Mouse (Mus musculus) stomach, embryonic 15.5 days (tissue): ENCODE results near the gene Tbx6. TPM values are rescaled to one million over a fixed set of nuclear protein-coding genes. Genes with fewer than 3 reads are reported as not detected.

Experiments used
- ATAC-seq: fragments of 200-750 bp; cut with Nextera tagmentation; 2 replicates; pipeline ENCODE4 v1.8.0; 2017; ENCODE audit warnings: low read depth, moderate number of reproducible peaks, moderate TSS enrichment; ENCODE audit not compliant: insufficient read depth, low FRiP score
- H3K27ac ChIP-seq: fragments of 300-500 bp; sonication (generic); 2 replicates; pipeline ENCODE4 v1.5.1; 2015; ENCODE audit warnings: mild to moderate bottlenecking, inconsistent platforms
- H3K27me3 ChIP-seq: fragments of 300-500 bp; sonication (generic); replicated peaks from 2 replicates; pipeline ENCODE4 v1.6.1; 2015; ENCODE audit warnings: inconsistent platforms
- H3K36me3 ChIP-seq: fragments of 300-500 bp; sonication (generic); 2 replicates; pipeline ENCODE4 v1.6.1; 2015; ENCODE audit warnings: inconsistent platforms
- H3K4me1 ChIP-seq: fragments of 300-500 bp; sonication (generic); 2 replicates; pipeline ENCODE4 v1.6.1; 2015; ENCODE audit warnings: inconsistent platforms
- H3K4me2 ChIP-seq: fragments of 300-500 bp; sonication (generic); 2 replicates; pipeline ENCODE4 v1.6.1; 2015; ENCODE audit warnings: mild to moderate bottlenecking, inconsistent platforms
- H3K4me3 ChIP-seq: fragments of 300-500 bp; sonication (generic); replicated peaks from 2 replicates; pipeline ENCODE4 v1.5.1; 2015; ENCODE audit warnings: inconsistent platforms
- H3K9ac ChIP-seq: fragments of 300-500 bp; sonication (generic); 2 replicates; pipeline ENCODE4 v1.6.1; 2015; ENCODE audit warnings: inconsistent platforms
- H3K9me3 ChIP-seq: fragments of 300-500 bp; sonication (generic); 2 replicates; pipeline ENCODE4 v1.6.1; 2016; ENCODE audit warnings: inconsistent platforms
- WGBS: fragments of 180-500 bp; shearing (Covaris S2); methylation state at CpG from one replicate; pipeline ENCODE4 v1.1.7; 2015; 5-methylcytosine and 5-hydroxymethylcytosine counted together
- polyA plus RNA-seq: library from polyadenylated mRNA; unstranded; fragments of >200 nt; fragmentation: Nextera tagmentation; extraction: Ambion mirVana; gene quantifications from 2 replicates; pipeline ENCODE4 v1.2.1, GENCODE M21; 2015

Gene Tbx6
- polyA plus RNA-seq, 1 experiment from 2014 or later = 0.46 TPM

DNA sequence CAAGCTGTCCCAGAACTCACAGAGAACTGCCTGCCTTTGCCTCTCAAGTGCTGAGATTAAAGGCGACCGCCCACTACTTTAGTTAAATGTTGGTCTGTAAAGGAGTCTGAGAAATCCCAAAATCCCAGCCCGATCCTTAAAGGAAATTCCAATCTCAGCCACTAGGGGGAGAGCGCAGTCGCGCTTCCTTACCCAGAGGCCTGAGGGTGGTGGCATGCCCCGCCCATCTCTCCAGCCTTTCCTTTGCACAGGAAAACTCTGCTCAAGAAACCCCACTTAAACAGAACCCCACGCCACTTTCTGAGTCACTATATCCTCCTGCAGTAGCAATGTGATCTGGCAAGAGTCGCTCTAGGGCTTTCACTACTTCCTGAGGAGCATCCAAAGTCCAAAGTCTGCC is 26.4 kb upstream of the Tbx6 start:
- H3K4me2 ChIP-seq = peak overlapping the region; percentile 23; the same call in 1 of the 2 replicates
- no peaks in the 10 kb centered on the region for H3K27me3 ChIP-seq
- no peak overlapping the region for H3K27ac ChIP-seq
- no peaks in the 10 kb centered on the region for H3K36me3 ChIP-seq
- H3K9ac ChIP-seq = no peak overlapping the region
- peaks cover 6% of the 10 kb centered on the region; the same call in 1 of the 2 replicates for H3K4me1 ChIP-seq
- ATAC-seq = peak; percentile 53
- WGBS = 1% methylated on average over 9 of the region's 9 CpGs
- no peak overlapping the region for H3K4me3 ChIP-seq
- no peaks in the 10 kb centered on the region for H3K9me3 ChIP-seq

DNA sequence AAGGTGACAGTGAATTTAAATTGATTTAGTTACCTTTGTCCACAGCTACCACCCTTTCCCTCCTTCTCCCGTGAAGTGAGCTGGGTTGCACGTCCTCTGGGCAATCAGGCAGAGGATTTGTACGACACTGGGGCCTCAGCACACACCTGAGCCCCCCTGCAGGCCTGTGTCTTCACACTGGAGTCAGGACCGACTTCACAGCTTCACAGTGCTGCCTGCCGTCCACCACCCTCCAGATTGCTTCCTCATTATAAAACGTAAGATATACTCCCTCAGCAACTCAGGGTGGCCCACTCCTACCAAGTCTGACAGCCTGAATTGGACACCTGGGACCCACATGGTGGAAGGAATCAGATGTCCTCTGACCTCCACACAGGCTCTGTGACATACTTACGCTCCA is 22.7 kb upstream of the Tbx6 start:
- 79% methylated on average over 7 of the region's 7 CpGs for WGBS
- peaks cover 13% of the 10 kb centered on the region for H3K36me3 ChIP-seq
- H3K4me2 ChIP-seq = no peak overlapping the region
- H3K9ac ChIP-seq = no peak overlapping the region
- H3K27me3 ChIP-seq = no peaks in the 10 kb centered on the region
- no peak for ATAC-seq
- no peak overlapping the region for H3K27ac ChIP-seq
- H3K9me3 ChIP-seq = no peaks in the 10 kb centered on the region
- no peak overlapping the region for H3K4me3 ChIP-seq
- peaks cover 35% of the 10 kb centered on the region for H3K4me1 ChIP-seq

DNA sequence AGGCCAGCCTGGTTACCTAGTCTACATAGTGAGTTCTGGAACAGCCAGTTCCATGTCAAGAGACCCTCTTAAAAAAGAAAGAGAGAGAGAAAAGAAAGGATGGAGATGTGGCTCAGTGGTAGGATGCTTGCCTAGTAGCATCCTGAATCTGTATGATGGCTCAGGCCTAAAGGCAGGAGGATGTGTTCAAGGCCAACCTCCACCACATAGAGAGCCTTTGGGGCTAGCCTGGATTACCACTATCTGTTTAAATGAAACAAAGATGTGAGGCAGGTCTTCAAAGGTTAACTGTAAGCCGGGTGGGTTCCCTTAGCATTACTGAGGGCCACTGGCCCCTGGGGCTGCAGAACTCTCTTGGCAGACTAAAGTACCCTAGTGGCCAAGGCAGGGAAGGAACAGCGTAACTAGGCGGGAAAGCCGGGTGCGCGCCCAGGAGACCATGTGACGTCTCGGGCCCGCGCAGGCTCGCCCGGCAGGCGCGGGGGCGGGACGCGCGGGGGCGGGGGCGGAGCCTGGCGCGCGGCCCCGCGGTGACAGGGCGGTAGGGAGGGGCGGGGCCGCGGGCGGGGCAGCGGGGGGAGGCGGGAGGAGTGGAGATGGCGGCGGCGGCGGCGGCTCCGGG is 22.1 kb upstream of the Tbx6 start, which contains the start of gene Mapk3:
Gene Mapk3, plus strand, starts transcription at position 552 of the 622 bp plus-strand sequence.
- whole genome bisulfite sequencing = under 1% methylated on average over 36 of the region's 38 CpGs
- H3K27ac ChIP-seq = peak within 1 kb of the TSS; percentile 97
- ATAC-seq = peak; percentile 63
- H3K27me3 ChIP-seq = no peaks in the 10 kb centered on the region
- H3K9ac ChIP-seq = peak within 1 kb of the TSS; percentile 68
- peak within 1 kb of the TSS; percentile 88 for H3K4me2 ChIP-seq
- H3K4me1 ChIP-seq = peaks cover 35% of the 10 kb centered on the region
- peak within 1 kb of the TSS; percentile 85 for H3K4me3 ChIP-seq
- H3K36me3 ChIP-seq = peaks cover 19% of the 10 kb centered on the region
- no peaks in the 10 kb centered on the region for H3K9me3 ChIP-seq

DNA sequence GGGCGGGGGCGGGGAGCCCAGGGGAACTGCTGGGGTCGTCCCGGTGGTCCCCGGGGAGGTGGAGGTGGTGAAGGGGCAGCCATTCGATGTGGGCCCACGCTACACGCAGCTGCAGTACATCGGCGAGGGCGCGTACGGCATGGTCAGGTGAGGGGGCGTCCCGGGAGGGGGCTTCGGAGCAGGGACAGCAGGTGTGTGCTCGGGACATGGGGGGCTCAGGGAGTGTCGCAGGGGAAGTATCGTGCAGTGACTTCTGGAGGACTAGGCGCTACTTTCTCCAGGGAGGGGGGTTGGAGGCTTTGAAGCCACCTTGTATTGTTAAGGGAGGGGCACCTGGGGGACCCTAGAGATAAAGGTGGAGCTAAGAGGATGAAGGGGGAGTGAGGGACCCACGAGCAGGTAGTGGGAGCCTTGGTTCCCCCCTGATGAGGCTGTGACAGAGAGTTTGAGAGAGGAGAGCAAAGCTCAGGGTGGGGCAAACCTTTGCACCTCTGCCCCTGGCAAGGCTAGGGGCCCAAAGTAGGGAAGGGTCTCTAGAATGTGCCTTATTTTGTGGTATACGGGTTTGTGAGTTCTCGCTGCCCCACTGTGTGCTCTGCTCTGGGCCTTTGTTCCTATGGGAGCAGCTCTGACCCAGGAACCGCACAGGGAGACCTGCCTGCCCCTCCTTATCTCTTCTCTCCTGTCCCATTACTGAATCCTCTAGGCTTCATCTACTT is 21.5 kb upstream of the Tbx6 start:
- Histone ChIP-seq H3K9me3 (no peaks in the 10 kb centered on the region), H3K9ac (peak overlapping the region; percentile 68), H3K4me2 (peak overlapping the region; percentile 88), H3K4me1 (peaks cover 39% of the 10 kb centered on the region), H3K27me3 (no peaks in the 10 kb centered on the region), H3K27ac (peak overlapping the region; percentile 97), H3K36me3 (peaks cover 26% of the 10 kb centered on the region), H3K4me3 (peak overlapping the region; percentile 85)
- under 1% methylated on average over 23 of the region's 24 CpGs for WGBS
- ATAC-seq = 0 out of 2 replicates have a peak, but pooled peaks have one; percentile 11

DNA sequence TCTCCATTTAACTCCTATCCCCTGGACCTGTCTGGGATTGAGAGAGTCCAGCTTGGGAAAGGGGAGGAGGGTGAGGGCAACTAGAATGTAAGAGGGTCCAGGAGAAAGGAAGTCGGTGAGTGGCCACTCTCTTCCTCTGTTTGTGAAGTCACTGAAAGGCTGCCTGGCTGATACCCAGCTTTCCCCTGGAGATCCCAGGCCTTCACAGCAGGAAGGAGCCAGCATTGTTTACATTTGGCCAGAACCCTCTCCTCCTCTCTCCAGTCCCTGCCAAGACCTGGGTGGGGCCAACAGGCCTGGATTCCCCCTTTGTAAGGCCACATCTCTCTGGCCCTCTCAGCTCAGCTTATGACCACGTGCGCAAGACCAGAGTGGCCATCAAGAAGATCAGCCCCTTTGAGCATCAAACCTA is 20.9 kb upstream of the Tbx6 start:
- peak overlapping the region; percentile 85 for H3K4me3 ChIP-seq
- H3K36me3 ChIP-seq = peaks cover 31% of the 10 kb centered on the region
- H3K9me3 ChIP-seq = no peaks in the 10 kb centered on the region
- H3K27me3 ChIP-seq = no peaks in the 10 kb centered on the region
- H3K9ac ChIP-seq = peak overlapping the region; percentile 68
- peak overlapping the region; percentile 97 for H3K27ac ChIP-seq
- 11% methylated on average over 3 of the region's 3 CpGs for WGBS
- ATAC-seq = peak; percentile 67
- peak overlapping the region; percentile 88 for H3K4me2 ChIP-seq
- H3K4me1 ChIP-seq = peaks cover 37% of the 10 kb centered on the region

DNA sequence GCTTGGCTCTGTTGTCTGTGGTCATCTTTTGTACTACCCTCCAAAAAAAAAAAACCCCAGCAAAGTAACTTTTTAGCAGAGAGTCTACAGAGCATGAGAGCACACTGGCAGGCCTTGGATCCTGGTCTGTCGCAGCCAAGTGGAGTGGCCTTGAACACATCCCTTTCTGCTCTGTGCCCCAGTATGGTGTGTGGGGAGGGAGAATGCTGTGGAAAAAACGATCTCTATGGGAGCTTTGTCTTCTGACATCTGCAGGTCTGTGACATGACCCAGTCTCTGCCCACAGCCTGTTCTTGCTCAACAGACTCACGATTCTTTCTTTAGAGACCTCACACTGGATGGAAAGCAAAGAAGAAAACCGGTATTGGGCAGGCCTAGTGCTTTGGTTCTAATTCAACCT is 20.3 kb upstream of the Tbx6 start:
- no peak for ATAC-seq
- peak overlapping the region; percentile 85 for H3K4me3 ChIP-seq
- 40% methylated on average over 4 of the region's 4 CpGs for WGBS
- H3K27me3 ChIP-seq = no peaks in the 10 kb centered on the region
- H3K4me2 ChIP-seq = peak overlapping the region; percentile 88
- H3K9me3 ChIP-seq = no peaks in the 10 kb centered on the region
- H3K27ac ChIP-seq = peak overlapping the region; percentile 97
- peaks cover 40% of the 10 kb centered on the region for H3K4me1 ChIP-seq
- 0 out of 2 replicates have a peak overlapping the region, but pooled peaks have one; percentile 6 for H3K9ac ChIP-seq
- H3K36me3 ChIP-seq = peaks cover 32% of the 10 kb centered on the region

DNA sequence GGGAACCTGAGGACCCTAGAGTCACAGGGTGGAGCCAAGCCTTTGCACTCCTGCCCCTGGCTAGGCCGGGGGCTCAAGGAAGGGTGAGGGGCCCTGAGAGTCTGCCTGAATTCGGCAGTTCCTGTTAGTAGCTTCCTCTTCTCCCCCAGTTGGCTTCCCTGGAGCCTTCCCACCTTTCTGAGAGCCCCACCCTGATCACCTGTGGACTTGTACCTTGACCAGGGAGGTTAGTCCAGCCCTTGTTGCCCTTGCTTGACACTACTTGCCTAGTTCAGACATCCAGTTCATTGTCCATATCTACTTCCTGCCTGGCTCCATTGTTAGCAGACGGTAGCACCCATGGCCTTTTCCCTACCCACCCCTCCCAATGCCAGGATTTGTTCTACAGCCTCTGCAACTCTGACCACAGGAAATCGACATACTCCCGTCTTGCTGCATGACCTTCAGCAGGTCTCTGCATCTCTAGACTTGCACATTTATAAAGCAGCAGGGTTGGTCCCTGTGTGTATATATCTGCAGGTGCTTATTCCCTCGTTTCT is 19.7 kb upstream of the Tbx6 start:
- H3K9ac ChIP-seq = no peak overlapping the region
- WGBS = 44% methylated on average over 6 of the region's 6 CpGs

DNA sequence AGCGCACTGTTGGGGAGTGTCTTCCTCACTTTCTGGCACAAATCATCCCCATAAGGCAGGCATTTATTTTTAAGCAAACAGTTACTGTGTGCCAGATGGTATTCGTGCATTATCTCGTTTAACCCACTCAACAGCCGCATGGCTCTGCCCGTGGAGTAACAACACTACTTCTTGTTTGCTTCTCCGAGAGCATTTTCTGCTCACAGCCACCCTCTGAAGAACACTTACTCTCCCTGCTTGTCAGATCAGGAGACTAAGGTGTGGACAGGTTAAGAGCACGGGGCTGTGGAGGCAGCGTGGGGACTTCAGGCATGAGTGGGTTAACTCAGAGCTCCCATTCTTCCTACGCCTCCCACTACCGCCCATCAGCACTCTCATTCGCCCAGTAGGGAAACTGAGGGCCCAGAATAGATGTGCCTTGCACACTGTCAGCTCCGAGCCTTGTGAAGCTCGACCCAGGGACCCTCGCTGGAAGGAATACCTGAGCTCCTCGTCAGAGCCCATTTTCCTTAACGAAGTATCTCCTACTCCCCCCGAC is 18.7 kb upstream of the Tbx6 start:
- H3K27ac ChIP-seq = peak overlapping the region; percentile 97; the same call in 1 of the 2 replicates
- no peak for ATAC-seq
- no peak overlapping the region for H3K4me3 ChIP-seq
- H3K4me1 ChIP-seq = peaks cover 40% of the 10 kb centered on the region
- H3K27me3 ChIP-seq = no peaks in the 10 kb centered on the region
- H3K4me2 ChIP-seq = no peak overlapping the region
- H3K36me3 ChIP-seq = peaks cover 47% of the 10 kb centered on the region
- H3K9ac ChIP-seq = no peak overlapping the region
- H3K9me3 ChIP-seq = no peaks in the 10 kb centered on the region
- WGBS = 48% methylated on average over 17 of the region's 17 CpGs

More for the DNA sequence above, 19.7 kb upstream of the Tbx6 start:
- Histone ChIP-seq H3K27ac (peak overlapping the region; percentile 97), H3K9me3 (no peaks in the 10 kb centered on the region), H3K4me2 (peak overlapping the region; percentile 88), H3K36me3 (peaks cover 38% of the 10 kb centered on the region), H3K4me1 (peaks cover 40% of the 10 kb centered on the region), H3K4me3 (0 out of 2 replicates have a peak overlapping the region, but pooled peaks have one; percentile 85), H3K27me3 (no peaks in the 10 kb centered on the region)
- no peak for ATAC-seq

DNA sequence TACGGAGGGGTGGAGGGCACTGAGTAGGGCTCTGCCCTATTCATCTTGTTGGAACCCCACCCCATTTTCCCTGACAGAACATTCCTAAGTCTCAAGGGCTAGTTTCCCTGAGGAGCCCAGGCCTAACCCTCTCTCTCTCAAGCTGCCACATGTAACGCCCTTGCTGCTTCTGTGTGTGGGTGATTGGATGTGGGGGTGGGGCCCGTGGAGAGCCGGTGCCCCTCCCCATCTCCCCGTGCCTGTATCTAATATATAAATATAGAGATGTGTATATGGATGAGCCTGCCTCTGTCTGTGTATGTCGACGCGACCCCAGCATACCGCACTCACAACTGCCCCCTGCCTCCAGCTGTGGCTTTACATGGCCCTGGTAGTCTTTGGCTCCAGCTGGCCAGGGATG is 15.7 kb upstream of the Tbx6 start:
- no peak for ATAC-seq
- no peak overlapping the region for H3K9ac ChIP-seq
- peaks cover 36% of the 10 kb centered on the region for H3K4me1 ChIP-seq
- no peak overlapping the region for H3K4me3 ChIP-seq
- H3K36me3 ChIP-seq = peaks cover 70% of the 10 kb centered on the region
- H3K27me3 ChIP-seq = no peaks in the 10 kb centered on the region
- no peak overlapping the region for H3K27ac ChIP-seq
- H3K9me3 ChIP-seq = no peaks in the 10 kb centered on the region
- WGBS = 71% methylated on average over 9 of the region's 9 CpGs
- no peak overlapping the region for H3K4me2 ChIP-seq

DNA sequence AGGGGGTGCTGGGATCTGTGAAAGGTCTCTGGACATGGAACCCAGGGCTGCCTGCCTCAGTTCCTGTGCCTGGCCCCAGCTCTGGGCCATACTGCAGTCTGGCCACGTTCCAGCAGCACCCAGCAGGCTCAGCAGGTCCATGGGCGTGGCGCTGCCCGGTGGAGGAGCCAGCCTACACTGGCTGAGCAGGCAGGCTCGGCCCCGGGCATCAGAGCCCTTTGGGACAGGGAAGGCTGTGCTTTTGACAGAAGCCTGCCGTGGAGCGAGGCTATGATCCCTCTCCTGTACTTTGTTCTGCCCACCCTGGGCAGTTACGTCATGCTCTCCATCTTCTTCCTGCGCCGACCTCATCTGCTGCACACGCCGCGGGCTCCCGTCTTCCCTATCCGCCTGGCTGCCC is 15.1 kb upstream of the Tbx6 start, which contains the start of gene Gdpd3:
Gene Gdpd3, plus strand, starts transcription at position 134 of the 400 bp plus-strand sequence.
- 0 out of 2 replicates have a peak, but pooled peaks have one; percentile 48 for ATAC-seq
- Histone ChIP-seq H3K9ac (no peak within 1 kb of the TSS), H3K27ac (no peak within 1 kb of the TSS), H3K4me1 (peaks cover 30% of the 10 kb centered on the region), H3K27me3 (no peaks in the 10 kb centered on the region), H3K9me3 (no peaks in the 10 kb centered on the region), H3K36me3 (peaks cover 70% of the 10 kb centered on the region), H3K4me3 (no peak within 1 kb of the TSS), H3K4me2 (no peak within 1 kb of the TSS)
- 89% methylated on average over 16 of the region's 16 CpGs for WGBS

DNA sequence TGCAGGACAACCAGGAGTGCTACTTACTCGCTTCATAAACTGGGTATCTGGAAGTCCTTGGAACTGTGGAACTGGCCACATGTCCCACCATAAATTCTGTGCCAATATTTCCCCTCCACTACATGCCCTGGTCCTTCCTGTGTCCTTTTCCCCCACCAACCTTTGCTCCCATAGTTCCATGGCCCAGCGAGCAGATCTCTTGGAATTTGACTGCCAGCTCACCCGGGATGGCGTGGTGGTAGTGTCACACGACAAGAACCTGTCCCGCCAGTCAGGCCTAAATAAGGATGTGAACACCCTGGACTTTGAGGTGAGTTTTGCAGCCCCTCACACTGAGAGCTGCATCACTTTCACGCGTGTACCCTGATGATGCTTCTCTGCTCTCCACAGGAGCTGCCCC is 14.3 kb upstream of the Tbx6 start:
- peaks cover 66% of the 10 kb centered on the region for H3K36me3 ChIP-seq
- H3K4me3 ChIP-seq = no peak overlapping the region
- H3K9me3 ChIP-seq = no peaks in the 10 kb centered on the region
- H3K9ac ChIP-seq = no peak overlapping the region
- no peak overlapping the region for H3K4me2 ChIP-seq
- H3K27me3 ChIP-seq = no peaks in the 10 kb centered on the region
- H3K4me1 ChIP-seq = peaks cover 22% of the 10 kb centered on the region
- no peak for ATAC-seq
- 86% methylated on average over 8 of the region's 8 CpGs for WGBS
- no peak overlapping the region for H3K27ac ChIP-seq
